Mouse (Mus musculus) thymus, postnatal 14 days (tissue): ENCODE data around the gene Nr2f2.

Source experiments
- DNase-seq: peaks from one replicate; pipeline ENCODE4 v3.0.0; 2021

The Nr2f2 gene

GRCm38 (mm10) chr7:70331243-70332063, 35.1 kb downstream of the Nr2f2 start:
- no peak for DNase-seq

- no peak for DNase-seq
Measured at GRCm38 (mm10) chr7:70330761-70331242, 35.7 kb downstream of the Nr2f2 start.

GRCm38 (mm10) chr7:70330207-70330562, 36.4 kb downstream of the Nr2f2 start:
- no peak for DNase-seq

GRCm38 (mm10) chr7:70329521-70330206, 36.9 kb downstream of the Nr2f2 start:
- DNase-seq = no peak

GRCm38 (mm10) chr7:70329037-70329516, 37.5 kb downstream of the Nr2f2 start:
- no peak for DNase-seq

- no peak for DNase-seq
Measured at GRCm38 (mm10) chr7:70328206-70329036, 38.1 kb downstream of the Nr2f2 start.

GRCm38 (mm10) chr7:70327191-70327590, 39.3 kb downstream of the Nr2f2 start:
- no peak for DNase-seq

GRCm38 (mm10) chr7:70326176-70327035, 40.1 kb downstream of the Nr2f2 start:
- DNase-seq = no peak

GRCm38 (mm10) chr7:70325381-70325780, 41.2 kb downstream of the Nr2f2 start:
- no peak for DNase-seq

GRCm38 (mm10) chr7:70324541-70324940, 42.0 kb downstream of the Nr2f2 start:
- DNase-seq = no peak

GRCm38 (mm10) chr7:70324041-70324440, 42.5 kb downstream of the Nr2f2 start:
- no peak for DNase-seq

GRCm38 (mm10) chr7:70305716-70306115, 60.8 kb downstream of the Nr2f2 start:
- no peak for DNase-seq

- DNase-seq = no peak
Measured at GRCm38 (mm10) chr7:70304426-70304825, 62.1 kb downstream of the Nr2f2 start.
